Mouse (Mus musculus): ENCODE measurements at regions not wholly inside any gene's neighbourhood (a gene's known extent, or its start where the extent isn't known, plus 50 kb on each side); places are given as distances from the start of the nearest gene placed in this dataset.

- DNase-seq = no peak
These were observed 245.2 kb downstream of the Sv2b start for GRCm38 (mm10) chr7:75063816-75064215.

- DNase-seq = peak; percentile 19
These were observed 258.8 kb downstream of the Sv2b start for GRCm38 (mm10) chr7:75050231-75050630.

- peak; percentile 87 for DNase-seq
These were observed 259.3 kb downstream of the Sv2b start for GRCm38 (mm10) chr7:75049751-75050150.

GRCm38 (mm10) chr7:75048822-75049221, 260.2 kb downstream of the Sv2b start:
- DNase-seq = no peak

- no peak for DNase-seq
These were observed 261.2 kb downstream of the Sv2b start for GRCm38 (mm10) chr7:75047827-75048226.

GRCm38 (mm10) chr7:75040871-75041270, 268.2 kb downstream of the Sv2b start:
- peak; percentile 55 for DNase-seq

- no peak for DNase-seq
These were observed 282.9 kb downstream of the Sv2b start for GRCm38 (mm10) chr7:75026191-75026590.

- DNase-seq = no peak
These were observed 287.1 kb downstream of the Sv2b start for GRCm38 (mm10) chr7:75021966-75022365.

GRCm38 (mm10) chr7:75018640-75019039, 290.4 kb downstream of the Sv2b start:
- DNase-seq = no peak

GRCm38 (mm10) chr7:75008481-75008880, 300.6 kb downstream of the Sv2b start:
- DNase-seq = no peak

GRCm38 (mm10) chr7:74990198-74990597, 318.9 kb downstream of the Sv2b start:
- DNase-seq = no peak

- peak; percentile 85 for DNase-seq
These were observed 329.6 kb downstream of the Sv2b start for GRCm38 (mm10) chr7:74979479-74979878.

GRCm38 (mm10) chr7:74975986-74976385, 333.1 kb downstream of the Sv2b start:
- no peak for DNase-seq

GRCm38 (mm10) chr7:74974448-74974847, 334.6 kb downstream of the Sv2b start:
- no peak for DNase-seq

GRCm38 (mm10) chr7:74944421-74945098, 364.5 kb downstream of the Sv2b start:
- DNase-seq = no peak

- no peak for DNase-seq
These were observed 366.1 kb downstream of the Sv2b start for GRCm38 (mm10) chr7:74942917-74943316.

- DNase-seq = no peak
These were observed 366.9 kb downstream of the Sv2b start for GRCm38 (mm10) chr7:74942146-74942545.

- no peak for DNase-seq
These were observed 374.7 kb upstream of the Slco3a1 start for GRCm38 (mm10) chr7:74929142-74929829.

GRCm38 (mm10) chr7:74928226-74928927, 373.8 kb upstream of the Slco3a1 start:
- DNase-seq = no peak

GRCm38 (mm10) chr7:74926729-74927128, 372.1 kb upstream of the Slco3a1 start:
- no peak for DNase-seq

GRCm38 (mm10) chr7:74924156-74924555, 369.6 kb upstream of the Slco3a1 start:
- DNase-seq = no peak

GRCm38 (mm10) chr7:74908311-74908962, 353.9 kb upstream of the Slco3a1 start:
- no peak for DNase-seq

GRCm38 (mm10) chr7:74907391-74907790, 352.8 kb upstream of the Slco3a1 start:
- no peak for DNase-seq
